Mouse (Mus musculus): ENCODE results near the gene Tulp1.
A peak's percentile ranks its signal among the peaks of the same experiment; 100 is the strongest.
"Not testable (repeated sequence)": the region's sequence is repeated elsewhere in the genome, so short reads cannot be mapped to it uniquely, and the experiment has no call there.

Gene Tulp1

DNA sequence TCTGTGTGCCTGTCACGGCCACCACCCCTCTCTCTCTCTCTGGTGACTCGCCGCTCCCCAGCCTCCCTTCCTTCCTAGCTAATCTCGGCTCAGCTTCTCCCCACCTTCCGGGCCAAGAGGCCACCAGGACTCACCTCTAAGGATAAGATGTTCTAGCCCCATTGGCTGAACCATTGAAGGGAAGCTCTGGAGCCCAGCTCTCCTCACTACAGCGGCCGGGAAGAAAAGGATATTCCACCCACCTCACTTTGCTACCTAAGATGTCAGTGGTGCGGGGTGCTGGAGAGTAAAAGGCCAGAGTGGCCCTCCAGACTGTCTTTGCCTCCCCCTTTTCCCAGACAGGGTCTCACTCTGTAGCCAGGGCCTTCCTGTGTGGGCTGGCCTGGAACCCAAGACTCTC lies at the start of gene Tulp1:
Gene Tulp1 (minus strand): TSS at position 101 of the 400 bp plus-strand sequence.
- DNase-seq = no peak

DNA sequence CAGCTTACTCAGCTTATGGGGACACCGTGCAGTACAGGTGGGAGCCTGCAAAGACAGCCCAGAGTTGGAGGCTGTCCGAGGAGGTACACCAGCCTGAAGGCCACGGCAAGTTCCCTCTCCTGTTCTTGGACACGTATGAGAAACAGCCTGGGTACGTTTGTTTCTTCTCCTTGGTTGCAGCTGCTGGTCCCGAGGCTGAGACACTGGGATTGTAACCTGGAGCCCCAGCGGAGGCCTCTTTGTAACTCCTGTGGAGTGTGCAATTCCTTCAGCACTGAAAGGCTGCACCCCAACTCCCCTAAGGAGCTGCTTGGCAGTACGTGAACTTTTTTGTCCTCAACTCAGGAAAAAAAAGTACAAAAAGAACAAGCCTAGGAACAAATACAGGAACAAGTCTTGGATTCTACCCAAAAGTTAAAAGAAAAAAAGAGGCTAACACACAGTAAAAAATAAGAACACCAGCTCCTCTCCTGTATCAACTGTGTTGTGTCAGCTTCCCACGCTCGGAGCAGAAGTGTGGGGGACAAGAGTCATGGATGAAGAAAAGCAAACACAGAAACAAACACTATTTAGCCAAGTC lies 46.4 kb upstream of the Tulp1 start:
- no peak for DNase-seq

DNA sequence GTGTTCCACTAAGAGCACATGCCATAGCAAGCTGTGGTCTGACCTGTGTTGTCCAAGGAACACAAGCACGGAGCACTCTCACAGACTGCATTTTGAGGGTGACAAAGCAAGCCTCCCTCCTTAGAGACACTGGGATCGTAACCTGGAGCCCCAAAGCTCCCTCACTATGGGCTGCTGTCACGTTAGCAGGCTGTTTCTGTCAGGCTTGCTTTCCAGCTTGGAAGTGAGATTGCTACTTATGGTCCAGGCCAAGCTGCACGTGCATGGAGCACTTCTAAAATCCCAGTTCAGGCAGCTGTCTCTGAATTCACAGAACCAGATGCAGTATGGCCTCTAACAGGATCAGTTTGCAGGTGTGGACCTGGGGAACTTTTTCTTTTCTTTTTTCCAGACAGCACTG lies 45.7 kb upstream of the Tulp1 start:
- DNase-seq = no peak

DNA sequence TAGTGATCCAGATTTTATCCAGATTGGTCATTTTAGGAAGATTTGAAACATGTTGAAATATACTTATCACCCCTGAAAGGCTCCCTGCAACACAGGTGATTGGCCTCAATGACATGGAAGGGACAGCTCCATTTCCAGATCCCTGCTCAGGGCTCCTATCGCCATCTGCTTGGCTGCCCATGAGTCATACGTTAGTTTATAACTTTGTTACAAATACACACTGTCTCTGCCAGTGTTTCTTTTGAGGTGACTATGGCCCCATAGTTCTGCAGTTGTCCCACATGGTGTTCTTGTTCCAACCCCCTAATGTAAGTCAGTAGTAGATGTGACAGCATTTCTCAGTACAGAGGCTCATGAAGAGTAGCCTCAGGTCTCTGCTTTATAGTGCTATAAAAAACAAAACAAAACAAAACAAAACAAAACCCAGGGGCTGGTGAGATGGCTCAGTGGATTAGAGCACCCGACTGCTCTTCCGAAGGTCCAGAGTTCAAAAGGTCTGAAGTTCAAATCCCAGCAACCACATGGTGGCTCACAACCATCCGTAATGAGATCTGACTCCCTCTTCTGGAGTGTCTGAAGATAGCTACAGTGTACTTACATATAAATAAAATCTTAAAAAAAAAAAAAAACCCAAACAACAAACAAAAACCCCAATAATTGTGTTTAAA lies 43.4 kb upstream of the Tulp1 start:
- DNase-seq = no peak

DNA sequence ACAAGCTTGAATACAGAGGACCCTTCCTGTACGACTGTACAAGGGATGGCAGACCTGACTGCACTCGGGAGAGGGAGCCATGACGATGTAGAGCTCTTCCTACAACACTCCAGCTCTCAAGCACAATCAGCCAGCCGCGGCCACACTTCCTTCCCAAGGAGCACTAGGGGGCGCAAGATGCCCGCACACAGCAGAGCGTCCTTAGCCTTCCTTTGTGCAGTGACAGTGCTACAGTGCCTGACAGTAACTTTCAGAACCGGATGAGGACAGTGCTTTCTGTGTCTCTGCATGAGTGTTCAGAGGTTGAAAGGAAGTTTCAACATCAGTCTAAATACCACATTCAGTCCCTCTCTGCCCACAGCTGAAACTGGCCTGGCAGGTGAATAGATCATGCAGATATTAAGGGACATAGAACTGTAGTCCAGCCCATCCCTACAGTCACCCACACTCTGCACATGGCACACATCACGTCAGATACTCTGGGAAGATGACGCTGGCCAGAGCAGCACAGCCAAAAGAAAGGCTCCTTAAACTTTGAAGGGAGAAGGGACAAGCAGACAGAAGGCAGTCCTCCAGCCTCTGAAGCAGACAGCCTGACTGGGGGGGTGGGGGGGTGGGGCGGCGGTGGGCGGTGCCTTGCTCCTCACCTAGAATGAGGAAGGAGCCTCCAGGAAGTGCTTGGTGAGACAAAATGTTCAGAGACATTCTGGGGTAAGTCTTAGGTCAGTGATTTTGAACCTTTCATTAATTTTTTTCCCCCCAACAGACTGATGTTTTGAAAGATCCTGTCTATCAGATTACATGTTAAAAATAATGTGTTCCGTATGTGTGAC lies 42.6 kb upstream of the Tulp1 start:
- peak; percentile 75 for DNase-seq

DNA sequence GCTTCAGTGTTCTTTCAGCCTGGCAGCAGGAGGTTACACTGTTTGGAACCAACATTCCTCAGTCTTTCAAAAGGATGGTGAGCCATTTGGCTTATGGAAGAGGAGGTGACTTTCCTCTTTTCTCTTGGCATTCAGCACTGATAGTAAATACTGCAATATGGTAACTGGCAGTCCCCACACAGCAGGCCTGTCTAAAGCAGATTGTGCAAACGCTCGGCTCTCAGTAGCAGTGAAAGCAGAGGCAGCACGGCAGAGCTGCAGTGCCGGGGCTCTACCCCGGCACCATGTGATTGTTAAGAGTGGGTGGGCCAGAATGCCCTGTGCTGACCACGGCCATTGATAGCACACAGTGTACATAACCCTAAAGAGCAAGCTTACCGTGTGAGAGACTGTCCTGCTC lies 41.4 kb upstream of the Tulp1 start:
- DNase-seq = peak; percentile 12

DNA sequence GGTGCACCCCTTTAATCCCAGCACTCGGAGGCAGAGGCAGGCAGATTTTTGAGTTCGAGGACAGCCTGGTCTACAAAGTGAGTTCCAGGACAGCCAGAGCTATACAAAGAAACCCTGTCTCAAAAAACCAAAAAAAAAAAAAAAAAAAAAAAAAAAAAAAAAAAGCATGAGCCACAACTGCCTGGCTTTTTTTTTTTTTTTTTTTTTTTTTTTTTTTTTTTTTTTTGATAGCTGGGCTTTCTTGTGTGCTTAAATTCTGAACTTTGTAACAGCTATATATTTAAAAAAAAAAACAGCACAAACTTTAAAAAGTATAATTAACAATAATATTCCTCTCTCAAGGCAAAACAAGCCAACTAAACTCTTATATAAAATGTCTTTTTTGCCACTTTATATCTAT lies 39.7 kb upstream of the Tulp1 start:
- DNase-seq = not testable (repeated sequence)

DNA sequence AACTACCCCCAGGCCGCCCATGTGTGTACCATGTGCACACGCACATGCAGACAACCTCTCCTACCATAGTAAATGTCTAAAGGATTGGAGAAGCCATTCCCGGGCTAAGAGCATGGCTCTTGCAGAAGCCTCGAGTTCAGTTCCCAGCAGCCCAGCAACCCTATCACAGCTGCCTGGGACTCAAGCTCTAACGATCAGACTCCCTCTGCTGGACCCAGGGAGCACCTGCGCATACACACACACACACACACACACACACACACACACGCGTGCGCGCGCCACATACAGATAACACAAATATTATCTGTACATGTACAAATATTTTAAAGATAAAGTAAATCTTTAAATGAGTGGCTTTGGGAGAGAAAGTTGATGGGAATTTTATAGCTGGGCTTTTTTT lies 39.3 kb upstream of the Tulp1 start:
- DNase-seq = no peak

DNA sequence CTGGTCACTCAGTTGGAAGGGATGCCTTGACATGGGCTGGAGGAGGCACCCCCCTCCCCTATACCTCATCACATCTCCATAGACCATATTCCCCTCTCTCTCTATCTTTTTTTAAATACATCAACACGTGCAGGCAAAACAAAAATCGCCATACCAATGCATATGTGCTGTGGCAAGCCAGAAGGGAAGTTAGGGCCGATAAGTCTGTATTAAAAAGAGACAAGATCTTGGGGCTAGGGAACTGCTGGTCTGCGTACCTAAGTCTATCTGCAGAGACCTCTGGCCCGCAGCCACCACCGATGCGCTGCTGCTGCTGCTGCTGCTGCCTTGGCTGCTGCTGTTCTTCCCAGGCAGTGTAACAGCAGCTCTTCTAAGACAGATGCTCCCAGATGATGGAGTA lies 30.0 kb upstream of the Tulp1 start:
- no peak for DNase-seq

DNA sequence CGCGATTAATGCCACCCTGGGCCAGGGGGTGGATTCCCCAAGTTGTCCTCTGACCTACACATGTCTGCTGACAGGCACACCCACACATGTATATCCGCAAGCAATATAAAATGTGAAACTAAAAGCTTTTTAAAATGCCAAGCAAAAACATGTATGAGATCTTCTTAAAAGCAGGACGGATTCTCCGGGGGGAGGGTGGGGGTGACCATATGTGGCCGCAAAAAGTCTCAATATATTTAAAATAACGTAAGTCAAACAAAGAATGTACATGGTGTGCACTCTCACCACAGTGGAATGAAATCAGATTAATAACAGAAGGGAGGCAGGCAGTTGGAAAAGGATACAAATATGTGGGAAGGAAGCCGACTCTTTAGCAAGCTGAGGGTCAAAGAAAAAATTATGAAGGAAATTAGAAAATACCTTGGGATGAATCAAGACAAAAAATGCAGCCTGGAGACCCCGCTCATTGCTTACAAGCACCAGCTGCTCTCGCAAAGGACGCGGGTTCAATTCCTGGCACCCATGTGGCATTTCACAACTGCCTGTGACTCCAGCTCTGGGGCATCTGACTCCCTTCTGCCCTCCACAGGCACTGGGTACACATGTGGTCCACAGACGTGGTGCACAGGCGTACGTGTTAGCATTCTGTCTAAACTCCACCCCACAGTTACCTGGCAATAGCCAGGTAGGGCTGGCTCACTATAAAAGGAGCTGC lies 29.2 kb upstream of the Tulp1 start:
- DNase-seq = no peak

DNA sequence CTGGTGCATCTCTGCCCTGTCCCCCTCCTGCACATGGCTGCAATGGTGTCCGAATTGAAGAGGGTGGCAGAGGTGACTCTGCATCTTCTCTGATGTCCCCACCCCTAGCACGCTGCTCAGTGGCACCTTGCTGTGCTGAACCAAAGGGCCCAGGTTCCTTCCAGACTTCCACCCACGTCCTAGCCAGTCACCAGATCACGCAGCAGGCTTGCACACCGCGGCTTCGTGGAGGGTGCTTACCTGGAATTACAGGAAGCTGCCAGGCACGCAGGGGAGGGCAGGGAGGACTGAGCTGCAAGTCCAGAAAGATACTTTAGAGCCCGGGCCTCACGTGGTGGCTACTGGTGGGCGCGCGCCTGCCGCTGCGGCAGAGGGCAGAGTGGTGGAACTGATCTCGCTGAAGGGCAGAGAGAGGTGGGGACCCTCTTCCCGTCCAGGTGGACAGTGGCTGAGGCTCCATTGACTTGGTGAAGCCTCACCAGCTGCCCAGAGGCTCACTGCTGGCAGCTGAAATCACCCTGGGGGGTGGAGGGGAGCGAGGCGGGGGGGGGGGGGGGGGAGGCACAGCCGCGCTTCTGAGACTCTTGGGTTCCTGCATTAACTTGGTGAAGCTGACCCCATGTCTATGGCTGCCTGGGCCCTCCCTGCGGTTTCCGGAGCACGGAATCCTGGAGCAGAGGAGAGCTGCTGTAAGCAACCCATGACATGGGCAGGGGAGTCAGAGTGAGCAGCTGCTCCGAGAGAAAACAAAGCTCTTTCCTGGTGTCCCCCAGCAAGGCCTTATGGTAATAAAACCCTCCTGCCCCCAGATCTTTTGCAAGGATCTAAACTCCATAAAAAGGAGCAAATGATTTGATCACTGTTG lies 26.8 kb upstream of the Tulp1 start:
- DNase-seq = no peak

DNA sequence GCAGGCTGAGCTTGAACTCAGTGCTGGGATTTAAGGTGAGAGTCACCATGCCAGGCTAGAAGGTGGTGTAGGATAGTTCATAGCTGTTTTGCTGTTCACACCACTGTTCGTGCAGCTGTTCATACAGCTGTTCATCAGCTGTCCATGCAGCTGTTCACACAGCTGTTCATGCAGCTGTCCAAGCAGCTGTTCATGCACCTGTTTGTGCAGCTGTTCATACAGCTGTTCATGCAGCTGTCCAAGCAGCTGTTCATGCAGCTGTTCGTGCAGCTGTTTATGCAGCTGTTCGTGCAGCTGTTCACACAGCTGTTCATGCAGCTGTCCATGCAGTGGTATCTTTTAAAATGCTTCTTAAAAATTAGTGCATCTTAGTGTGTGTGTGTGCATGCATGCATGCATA lies 23.5 kb upstream of the Tulp1 start:
- no peak for DNase-seq

DNA sequence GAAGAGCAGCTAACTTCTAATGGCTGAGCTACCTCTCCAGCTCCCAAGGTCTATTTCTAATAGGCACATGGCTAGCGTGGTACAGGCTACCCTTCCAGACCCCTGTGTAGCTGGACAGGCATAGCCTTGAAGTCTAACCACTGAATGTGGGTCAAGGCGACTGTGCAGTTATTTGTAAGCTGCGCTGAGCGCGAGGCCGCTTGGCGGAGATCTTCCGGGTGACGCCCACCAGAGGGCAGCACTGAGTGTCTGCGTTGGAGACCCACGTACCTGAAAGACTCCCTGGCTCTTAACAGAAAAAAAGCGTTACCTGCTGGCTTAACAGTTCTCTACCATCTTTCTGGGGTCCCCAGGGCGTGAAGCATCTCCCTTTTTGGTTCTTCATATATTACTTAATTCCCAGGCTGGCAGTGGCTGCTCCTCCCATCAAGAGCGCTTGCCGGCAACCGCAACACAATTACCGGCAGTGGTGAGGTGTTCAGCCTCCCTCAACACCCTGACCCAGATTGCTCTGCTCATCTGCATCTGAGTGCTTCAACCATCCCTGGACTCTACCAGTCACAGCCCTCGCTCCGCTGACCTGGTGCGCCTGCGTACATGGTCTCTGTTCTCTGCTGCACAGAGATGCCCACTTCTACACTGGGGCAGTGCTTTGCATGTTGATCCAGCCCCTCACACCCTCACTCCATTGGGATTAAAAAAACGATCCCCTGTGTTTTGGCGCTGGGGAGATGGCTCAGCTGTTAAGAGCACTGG lies 21.3 kb upstream of the Tulp1 start:
- DNase-seq = peak; percentile 81

DNA sequence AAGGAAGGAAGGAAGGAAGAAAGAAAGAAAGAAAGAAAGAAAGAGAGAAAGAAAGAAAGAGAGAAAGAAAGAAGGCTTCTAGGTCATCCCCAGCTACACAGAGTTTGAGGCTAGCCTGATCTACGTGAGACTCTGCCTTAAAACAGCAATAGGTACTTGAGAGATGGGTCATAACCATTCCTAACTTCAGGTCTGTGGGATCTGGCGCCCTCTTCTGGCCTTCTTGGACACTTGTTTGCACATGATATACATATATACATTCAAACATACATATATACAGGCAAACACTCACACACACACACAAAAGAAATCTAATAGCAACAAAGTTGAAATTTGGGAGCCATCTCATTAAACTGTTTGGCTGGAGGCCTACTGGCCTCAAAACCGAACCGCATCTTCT lies 19.3 kb upstream of the Tulp1 start:
- no peak for DNase-seq

DNA sequence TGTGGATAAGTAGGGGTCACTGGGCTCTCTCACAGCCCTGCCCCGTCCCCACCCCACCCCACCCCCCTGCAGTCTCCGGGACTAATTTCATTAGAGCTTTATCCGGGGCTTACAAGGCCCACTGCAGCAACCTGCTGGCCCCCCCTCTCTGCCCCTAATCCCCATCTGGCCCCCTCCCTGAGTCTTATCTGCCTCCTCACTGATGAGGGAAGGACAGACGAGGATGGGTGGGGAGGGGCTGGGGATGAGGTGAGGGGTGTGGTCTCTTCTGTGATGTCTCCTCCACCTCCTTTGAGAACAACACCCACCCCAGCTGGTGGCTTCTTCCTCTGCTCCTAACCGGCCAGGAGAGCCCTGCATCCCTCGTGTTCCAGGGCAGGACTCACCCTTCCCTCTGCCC lies 15.2 kb upstream of the Tulp1 start:
- DNase-seq = no peak

DNA sequence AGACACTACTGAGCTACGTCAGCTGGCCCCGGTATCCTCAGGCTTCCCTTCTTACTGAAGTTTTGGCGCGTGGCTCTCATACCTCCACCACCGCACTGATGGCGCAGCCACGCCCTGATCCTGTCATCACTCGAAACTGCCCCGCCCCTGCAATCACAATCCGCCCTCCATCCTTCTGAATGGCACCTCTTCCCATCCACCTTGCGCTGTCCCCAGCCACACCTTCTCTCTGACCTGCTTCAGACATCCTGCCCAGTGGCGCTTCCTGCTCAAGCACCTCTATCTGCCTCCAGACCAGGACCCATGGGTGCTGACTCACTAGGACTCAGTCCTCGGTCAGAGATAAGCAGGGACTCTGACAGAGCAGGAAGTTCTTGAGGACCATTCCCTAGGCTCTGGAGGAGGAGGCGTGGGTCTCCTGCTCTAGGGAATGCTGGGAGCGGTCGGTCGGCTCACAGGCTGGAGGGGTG lies 10.6 kb upstream of the Tulp1 start:
- no peak for DNase-seq

DNA sequence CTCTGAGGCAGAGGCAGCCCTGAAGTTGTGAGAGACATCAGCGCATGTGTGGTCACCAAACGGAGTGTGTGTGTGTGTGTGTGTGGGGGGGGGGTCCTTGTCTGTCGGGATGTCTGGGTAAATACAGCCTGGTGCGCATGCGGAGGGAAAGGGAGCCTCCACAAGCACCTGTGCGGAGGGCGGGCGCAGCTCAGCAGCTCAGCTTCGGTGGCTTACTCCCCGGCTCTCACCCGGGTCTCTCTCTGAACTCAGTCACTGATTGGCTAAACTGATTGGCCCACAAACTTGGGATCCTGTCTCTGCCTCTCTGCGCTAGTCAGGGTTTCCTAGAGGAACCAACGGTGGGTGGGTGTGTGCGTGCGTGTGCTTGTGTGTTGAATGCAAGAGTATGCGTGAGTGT lies 9.5 kb upstream of the Tulp1 start:
- no peak for DNase-seq

DNA sequence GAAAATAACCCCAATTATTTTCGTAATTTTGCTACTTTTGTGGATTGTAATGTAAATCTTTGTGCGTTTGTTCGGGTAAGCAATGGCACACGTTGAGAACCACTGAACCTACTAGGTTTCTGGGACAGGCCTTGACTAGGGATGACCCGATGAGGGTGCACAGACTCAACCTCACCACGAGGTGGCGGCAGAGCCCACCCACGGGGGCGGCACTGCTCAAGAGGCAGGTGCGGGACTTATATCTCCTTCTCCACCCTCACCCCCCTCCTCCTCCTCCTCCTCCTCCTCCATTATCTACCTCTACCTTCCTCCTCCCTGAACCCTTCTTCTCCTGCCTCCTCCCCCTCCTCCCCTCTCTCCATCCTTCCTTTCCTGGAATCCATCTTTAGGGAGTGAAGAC lies 8.8 kb upstream of the Tulp1 start:
- DNase-seq = no peak

DNA sequence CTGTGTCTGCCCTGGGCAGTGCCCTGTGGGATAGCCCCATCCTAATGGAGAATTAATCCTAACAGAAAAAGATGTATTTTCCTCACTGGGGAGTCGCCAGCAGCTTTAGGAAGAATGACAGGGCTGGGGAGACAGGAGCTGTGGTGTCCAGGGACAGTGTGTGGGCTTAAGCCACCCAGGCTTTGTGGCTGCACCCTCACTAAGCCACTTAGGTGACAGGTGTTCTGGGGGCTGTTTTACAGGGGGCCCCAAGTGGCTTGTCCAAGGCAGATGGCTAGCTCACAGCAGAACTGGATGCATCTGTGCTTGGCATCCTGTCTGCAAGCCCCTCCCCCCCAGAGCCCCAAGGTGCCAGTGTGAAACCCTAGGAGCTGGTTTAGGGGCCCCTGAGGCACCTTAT lies 6.9 kb upstream of the Tulp1 start:
- DNase-seq = no peak

DNA sequence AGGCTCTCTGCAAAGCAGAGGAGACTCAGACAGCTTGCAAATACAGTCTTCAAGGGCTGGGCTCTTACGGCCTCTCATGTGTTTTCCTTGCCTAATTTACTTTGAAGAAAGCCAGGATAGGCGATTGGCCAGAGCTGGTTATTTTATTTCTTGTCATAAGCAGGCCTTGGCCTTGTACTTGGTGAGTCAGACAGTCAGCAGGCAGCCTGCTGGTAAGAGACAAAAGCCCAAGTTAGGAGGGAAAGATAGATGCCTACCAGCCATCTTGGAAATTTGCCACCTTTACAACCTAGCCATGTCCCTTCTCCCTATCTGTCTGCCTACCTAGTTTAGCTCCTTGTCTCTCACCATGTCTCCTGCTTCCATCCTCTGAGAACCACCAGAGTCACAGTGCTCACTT lies 6.3 kb upstream of the Tulp1 start:
- DNase-seq = no peak

DNA sequence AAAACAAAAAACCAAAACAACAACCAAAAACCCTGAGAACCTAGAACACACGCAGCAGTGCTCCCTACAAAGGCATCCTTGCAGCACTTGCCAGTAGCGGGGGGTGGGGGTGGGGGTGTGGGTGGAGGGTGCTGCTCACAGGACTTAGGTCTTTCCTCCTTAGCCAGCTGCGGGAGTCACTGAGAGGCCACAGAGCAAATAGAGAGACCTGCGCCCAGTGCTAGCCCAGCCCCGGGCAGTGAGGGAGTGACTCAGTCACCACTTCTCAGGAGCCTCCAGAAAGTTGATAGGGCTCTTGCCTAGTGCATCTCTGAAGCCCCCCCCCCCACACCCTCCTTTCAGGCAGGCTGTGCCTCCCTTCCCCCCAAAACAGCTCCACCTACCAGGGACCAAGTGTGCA lies 4.0 kb upstream of the Tulp1 start:
- DNase-seq = no peak

DNA sequence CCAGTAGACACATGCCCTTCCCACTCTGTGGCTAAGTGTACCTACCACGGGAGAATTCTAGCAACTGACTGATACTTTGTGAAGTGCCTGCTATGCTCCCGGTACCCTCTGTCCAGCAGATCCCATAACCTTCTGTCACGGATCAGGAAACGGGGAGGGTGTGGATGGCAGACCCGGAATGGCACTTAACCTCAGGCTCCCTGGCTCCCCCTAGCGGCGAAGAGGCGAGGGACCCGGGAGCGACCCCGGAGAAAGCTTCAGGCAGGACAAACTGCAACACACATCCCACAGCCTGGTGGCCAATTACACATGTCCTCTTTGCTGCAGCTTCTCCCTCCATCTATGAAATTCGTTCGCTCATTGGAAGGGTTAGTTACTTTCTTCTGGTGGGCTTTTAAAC lies 3.4 kb upstream of the Tulp1 start:
- peak; percentile 40 for DNase-seq

All from cerebellum, adult 8-10 months (tissue).